8 mouse cellular contexts compared by ENCODE assay signal in genomic region chr1:36068531-36069120, GRCm38 (mm10). TPM values are rescaled to one million over a fixed set of nuclear protein-coding genes. Genes with fewer than 3 reads are reported as not detected.
DNase-seq lines count a peak whose midpoint lies in the region; ATAC-seq lines count a peak whose summit lies in the region.

No protein-coding gene starts in this region.

- intact Hi-C loops in gastrocnemius, postnatal 36 days (cut with DNase I), result loop anchor here (1.0 to 5.0 kb wide), 2 partner anchors 66 to 174 kb away; partner anchors contain the start of gene Uggt1

- peak overlapping the region; percentile 83 for H3K4me3 ChIP-seq in kidney, embryonic 16.5 days (ENCODE audit: low read length)
- H3K4me3 ChIP-seq in lung, embryonic 16.5 days (ENCODE audit: low read length), result peak overlapping the region; percentile 82

- H3K9ac ChIP-seq in kidney, embryonic 16.5 days (replicated peaks; ENCODE audit: low read length), result peak overlapping the region; percentile 83
- peak overlapping the region; percentile 79 for H3K9ac ChIP-seq in lung, embryonic 16.5 days (ENCODE audit: low read length)

- H3K4me2 ChIP-seq in kidney, embryonic 16.5 days (replicated peaks; ENCODE audit: low read depth, low read length), result peak overlapping the region; percentile 93
- H3K4me2 ChIP-seq in lung, embryonic 16.5 days (ENCODE audit: low read depth, low read length), result peak overlapping the region; percentile 92

- no peaks in the 10 kb centered on the region for H3K9me3 ChIP-seq in kidney, embryonic 16.5 days (ENCODE audit: low read length)
- no peaks in the 10 kb centered on the region for H3K9me3 ChIP-seq in lung, embryonic 16.5 days (ENCODE audit: control insufficient read depth, low read length)

- no peak; the same call in none of the 2 replicates for ATAC-seq in kidney, embryonic 16.5 days (ENCODE audit: low FRiP score, low TSS enrichment)
- peak; percentile 55; the same call in 1 of the 2 replicates for ATAC-seq in lung, embryonic 16.5 days (ENCODE audit: low read depth)

- peaks cover 77% of the 10 kb centered on the region for H3K4me1 ChIP-seq in kidney, embryonic 16.5 days (ENCODE audit: insufficient read depth, low read length)
- peaks cover 48% of the 10 kb centered on the region for H3K4me1 ChIP-seq in lung, embryonic 16.5 days (replicated peaks; ENCODE audit: control insufficient read depth, insufficient read depth, low read length)

- peak; percentile 62 for DNase-seq in right cerebral cortex, adult 18-20 months
- no peak for DNase-seq in right cerebral cortex, postnatal 25 days
- DNase-seq in cerebellum, adult 9-11 months, result peak; percentile 77
- peak; percentile 30 to 47 for DNase-seq in gastrocnemius, postnatal 36 days
- peak; percentile 50 for DNase-seq in retina, embryonic 14.5 days (ENCODE audit: low spot score)
- DNase-seq in urinary bladder, postnatal 10 days (ENCODE audit: low spot score), result peak; percentile 10

- peak overlapping the region; percentile 85 for H3K27ac ChIP-seq in kidney, embryonic 16.5 days (ENCODE audit: low read length)
- H3K27ac ChIP-seq in lung, embryonic 16.5 days (ENCODE audit: low read length), result peak overlapping the region; percentile 71; the same call in 1 of the 2 replicates

- under 1% methylated on average over 61 of the region's 76 CpGs for WGBS in kidney, embryonic 16.5 days
- WGBS in lung, embryonic 16.5 days, result under 1% methylated on average over 69 of the region's 76 CpGs

- H3K27me3 ChIP-seq in kidney, embryonic 16.5 days (ENCODE audit: insufficient read depth, low read length), result no peaks in the 10 kb centered on the region
- H3K27me3 ChIP-seq in lung, embryonic 16.5 days (ENCODE audit: control insufficient read depth, insufficient read depth, low read depth, low read length), result no peaks in the 10 kb centered on the region

- H3K36me3 ChIP-seq in kidney, embryonic 16.5 days (ENCODE audit: insufficient read depth, low read length), result peaks cover 3% of the 10 kb centered on the region; the same call in 1 of the 2 replicates
- H3K36me3 ChIP-seq in lung, embryonic 16.5 days (ENCODE audit: control insufficient read depth, insufficient read depth, low read length), result 0 out of 2 replicates have a peak, but pooled peaks cover under 1% of the 10 kb centered on the region

RNA-seq across cellular contexts. Expression of gene Hs6st1, which starts 0.4 kb away (rescaled TPM):
- total RNA-seq in gastrocnemius, postnatal 36 days (2021), result 10 to 100 TPM; 18.4 to 22.2 TPM
- polyA plus RNA-seq in kidney, embryonic 16.5 days (2015; fragmentation: Nextera tagmentation; extraction: Ambion mirVana), result 8.0 and 8.5 TPM in 2 replicates
- 4.4 and 5.1 TPM in 2 replicates for polyA plus RNA-seq in lung, embryonic 16.5 days (2015; fragmentation: Nextera tagmentation; extraction: Ambion mirVana)
